Mouse (Mus musculus) left cerebral cortex, postnatal 10 days (tissue): ENCODE results near the gene Mvb12a. TPM values are rescaled to one million over a fixed set of nuclear protein-coding genes. Genes with fewer than 3 reads are reported as not detected.

Experiments
- DNase-seq, 2 experiments: peaks; one replicate each; pipeline ENCODE4 v3.0.0; 2021 to 2022; ENCODE audit warnings: low spot score in 2 of 2, mixed read lengths in 1 of 2; ENCODE audit errors: extremely low spot score in 1 of 2
- intact Hi-C: fragments of 180-260 bp; cut with DNase I; formaldehyde crosslinking; loops from one replicate; pipeline ENCODE4 v1.15.1; 2025
- total RNA-seq, 2 experiments: library from RNA; stranded (reverse); gene quantifications; 2 replicates each; pipeline ENCODE4 v1.2.3; 2021

The Mvb12a gene
- total RNA-seq, 2 experiments from 2014 or later, result 35.1 to 36.6 TPM

- intact Hi-C loops, result no loop called here
- DNase-seq, result no peak
These were observed 35.2 kb downstream of the Mvb12a start for GRCm38 (mm10) chr8:71577856-71578387.

GRCm38 (mm10) chr8:71579009-71579408, 36.3 kb downstream of the Mvb12a start:
- no peak for DNase-seq
- intact Hi-C loops, result no loop called here

GRCm38 (mm10) chr8:71579476-71579875, 36.8 kb downstream of the Mvb12a start:
- intact Hi-C loops, result no loop called here
- no peak for DNase-seq

- intact Hi-C loops, result no loop called here
- no peak for DNase-seq
These were observed 37.5 kb downstream of the Mvb12a start for GRCm38 (mm10) chr8:71580201-71580600.

GRCm38 (mm10) chr8:71586891-71587290, 44.2 kb downstream of the Mvb12a start:
- intact Hi-C loops, result no loop called here
- DNase-seq, result peak in 1 of 2 experiments; percentile 70

- no peak for DNase-seq
- intact Hi-C loops, result no loop called here
These were observed 46.0 kb downstream of the Mvb12a start for GRCm38 (mm10) chr8:71588762-71589161.

GRCm38 (mm10) chr8:71591017-71591416, 48.3 kb downstream of the Mvb12a start:
- intact Hi-C loops, result no loop called here
- no peak for DNase-seq

- intact Hi-C loops, result no loop called here
- DNase-seq, result peak; percentile 94 to 97
These were observed 49.0 kb downstream of the Mvb12a start, which contains the start of gene Pgls for GRCm38 (mm10) chr8:71591471-71592373. Gene Pgls, plus strand, starts transcription at chr8:71592176.

- intact Hi-C loops, result no loop called here
- DNase-seq, result peak; percentile 73 to 86
These were observed 49.9 kb downstream of the Mvb12a start for GRCm38 (mm10) chr8:71592374-71593170.

- intact Hi-C loops, result no loop called here
- DNase-seq, result peak in 1 of 2 experiments; percentile 34
These were observed 51.0 kb downstream of the Mvb12a start for GRCm38 (mm10) chr8:71593556-71594323.

GRCm38 (mm10) chr8:71594324-71594722, 51.6 kb downstream of the Mvb12a start:
- intact Hi-C loops, result no loop called here
- no peak for DNase-seq

- DNase-seq, result peak; percentile 77 to 90
- intact Hi-C loops, result loop anchor here (1.0 kb wide), 1 partner anchor 35 kb away; no protein-coding TSS in a partner anchor
These were observed 53.1 kb downstream of the Mvb12a start for GRCm38 (mm10) chr8:71595862-71596261.

GRCm38 (mm10) chr8:71596384-71596783, 53.7 kb downstream of the Mvb12a start:
- intact Hi-C loops, result no loop called here
- DNase-seq, result peak in 1 of 2 experiments; percentile 21

GRCm38 (mm10) chr8:71596798-71597197, 54.1 kb downstream of the Mvb12a start:
- intact Hi-C loops, result no loop called here
- no peak for DNase-seq

- intact Hi-C loops, result no loop called here
These were observed 54.7 kb downstream of the Mvb12a start, which contains the start of gene Fam129c for GRCm38 (mm10) chr8:71597451-71597850. Gene Fam129c, plus strand, starts transcription at chr8:71597648.

More at GRCm38 (mm10) chr8:71597451-71597850, 54.7 kb downstream of the Mvb12a start, which contains the start of gene Fam129c:
- DNase-seq, result peak in 1 of 2 experiments; percentile 20
